Mouse (Mus musculus) ES-CJ7 (cell line): ENCODE results near the gene Prkcz.

Experiments
- DNase-seq: peaks from one replicate; pipeline ENCODE4 v3.0.0; 2011; ENCODE audit warnings: low read depth, low spot score

Prkcz gene

GRCm38 (mm10) chr4:155221106-155221505 lies 140.1 kb downstream of the Prkcz start:
- DNase-seq, result no peak

DNA sequence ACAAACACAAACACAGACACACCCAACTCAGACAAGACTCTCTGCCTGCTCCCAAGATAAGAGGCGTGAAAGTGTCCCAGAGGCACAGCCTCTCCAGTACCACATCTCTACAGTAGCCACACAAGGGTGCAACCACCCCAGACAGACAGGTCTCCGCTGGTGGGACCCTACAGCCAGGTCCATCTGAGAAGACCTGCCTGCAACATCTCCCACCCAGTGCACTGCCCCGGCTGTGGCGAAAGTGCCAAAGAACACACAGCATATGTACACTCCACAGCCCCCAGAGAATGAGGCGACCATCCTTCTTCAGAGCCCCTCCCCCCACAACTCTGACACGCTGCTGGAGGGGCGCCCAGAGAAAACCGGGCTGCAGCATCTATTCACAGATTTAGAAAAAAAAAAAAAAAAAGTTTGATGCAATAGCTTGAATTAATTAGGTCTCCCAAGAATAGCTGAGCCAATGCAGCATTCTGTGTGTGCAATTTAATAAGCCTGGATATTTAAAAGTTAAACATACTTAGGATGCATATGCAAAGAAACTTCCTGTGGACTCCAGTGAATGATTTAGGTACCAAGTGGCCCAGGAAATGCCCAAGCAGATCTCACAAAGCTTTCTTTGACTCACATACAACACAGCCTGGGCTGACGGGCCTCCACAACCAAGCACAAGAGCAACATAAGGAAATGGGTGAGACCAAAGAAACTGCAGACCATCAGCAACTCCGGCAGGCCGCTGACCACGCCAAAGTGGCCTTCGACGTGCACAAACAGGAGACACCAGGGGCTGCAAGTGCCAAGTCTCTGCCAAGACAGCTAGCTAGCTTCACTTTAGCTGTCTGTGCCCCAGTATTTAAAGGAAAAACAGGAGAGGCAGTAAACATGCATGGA lies 140.7 kb downstream of the Prkcz start:
- DNase-seq, result no peak

DNA sequence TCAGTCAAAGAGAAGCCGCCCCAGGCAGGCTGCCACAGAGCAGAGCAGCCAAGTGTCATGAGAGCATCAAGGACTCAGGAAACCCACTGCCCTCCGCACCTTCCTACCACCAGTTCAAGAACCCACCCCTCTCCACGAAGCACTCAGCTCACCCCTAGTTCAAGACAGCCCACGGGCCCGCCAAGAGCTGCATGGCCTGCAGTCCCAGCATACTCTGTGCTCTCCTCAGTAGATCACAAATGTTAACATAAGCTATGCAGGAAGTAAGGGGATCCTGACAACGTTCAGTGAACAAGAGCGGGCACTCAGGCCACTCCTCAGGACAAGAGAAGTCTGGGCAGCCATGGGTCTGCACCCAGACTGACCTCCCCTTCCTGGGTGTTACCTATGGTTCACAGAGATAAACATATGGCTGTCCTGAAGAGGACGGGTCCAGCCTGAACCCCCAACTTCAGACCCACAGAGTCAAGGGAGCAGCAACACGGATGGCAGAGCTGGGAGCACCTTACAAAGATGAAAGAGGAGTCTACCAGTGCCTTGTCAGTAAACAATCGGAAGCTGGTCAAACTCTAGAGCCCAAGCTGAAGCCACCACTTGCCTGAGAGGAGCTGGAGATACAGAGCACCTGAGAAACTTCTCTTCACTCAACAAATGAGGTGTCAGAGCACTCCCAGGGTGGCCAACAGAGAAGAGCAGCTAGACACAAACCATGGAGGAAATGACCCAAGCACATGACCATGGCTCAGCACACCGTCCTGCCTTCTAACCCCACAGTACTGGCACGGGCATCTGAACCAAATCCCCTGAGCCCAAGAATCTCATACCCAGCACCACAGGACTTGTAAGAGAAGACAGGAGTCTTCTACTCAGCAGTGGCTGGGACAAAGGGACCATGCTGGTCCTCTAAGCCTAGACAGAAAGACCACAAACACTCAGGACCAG lies 141.6 kb downstream of the Prkcz start:
- no peak for DNase-seq

DNA sequence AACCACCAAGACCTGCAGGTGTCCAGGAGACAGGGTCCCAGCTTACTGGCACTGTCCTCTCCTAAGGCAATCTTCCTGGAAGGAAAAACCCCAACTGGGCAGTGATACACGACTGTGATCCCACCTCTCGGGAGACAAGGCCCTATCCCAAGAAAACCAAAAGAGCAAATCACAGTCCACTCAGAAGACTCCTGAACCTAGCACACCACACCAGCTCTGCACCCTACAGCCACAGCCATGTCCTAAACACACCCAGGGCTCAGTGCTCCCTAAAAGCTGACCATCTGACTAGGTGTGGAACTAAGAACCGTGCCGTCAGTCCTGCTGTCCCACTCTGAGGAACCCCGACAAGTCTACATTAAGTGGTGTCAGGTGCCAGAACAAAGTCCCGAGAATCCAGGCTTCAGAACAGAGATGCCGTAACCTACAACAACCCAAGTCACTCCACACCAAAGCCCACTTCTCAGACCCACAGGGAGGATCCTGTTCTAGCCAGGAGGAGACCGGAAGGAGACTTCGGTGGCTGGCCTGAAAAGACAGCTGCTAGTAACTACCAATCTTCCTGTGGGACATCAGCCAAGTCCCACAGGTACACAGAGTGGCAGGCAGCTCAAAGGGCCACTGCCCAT lies 142.9 kb downstream of the Prkcz start:
- DNase-seq, result peak; percentile 39

GRCm38 (mm10) chr4:155217241-155218103 lies 143.7 kb downstream of the Prkcz start:
- DNase-seq, result no peak

- DNase-seq, result no peak
These were observed 145.2 kb downstream of the Prkcz start for GRCm38 (mm10) chr4:155215773-155216630.

DNA sequence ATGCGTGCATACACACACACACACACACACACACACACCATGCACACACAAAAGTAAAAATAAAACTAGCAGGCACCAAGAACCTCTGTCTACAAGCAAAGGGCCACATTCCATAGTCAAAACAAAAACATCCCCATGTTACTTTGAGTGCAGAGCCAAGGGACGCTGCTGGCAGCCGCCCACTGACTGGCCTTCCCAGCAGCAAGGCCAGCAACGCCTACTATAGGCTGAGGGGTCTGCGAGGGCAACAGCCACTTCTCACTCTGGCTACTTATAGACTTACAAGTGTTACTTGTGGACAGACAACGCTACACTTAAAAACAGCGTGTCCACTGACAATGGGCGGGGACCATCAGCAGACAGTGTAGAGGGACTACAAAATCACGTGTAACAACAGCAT lies 146.0 kb downstream of the Prkcz start:
- DNase-seq, result no peak

GRCm38 (mm10) chr4:155214793-155215192 lies 146.4 kb downstream of the Prkcz start:
- DNase-seq, result no peak

DNA sequence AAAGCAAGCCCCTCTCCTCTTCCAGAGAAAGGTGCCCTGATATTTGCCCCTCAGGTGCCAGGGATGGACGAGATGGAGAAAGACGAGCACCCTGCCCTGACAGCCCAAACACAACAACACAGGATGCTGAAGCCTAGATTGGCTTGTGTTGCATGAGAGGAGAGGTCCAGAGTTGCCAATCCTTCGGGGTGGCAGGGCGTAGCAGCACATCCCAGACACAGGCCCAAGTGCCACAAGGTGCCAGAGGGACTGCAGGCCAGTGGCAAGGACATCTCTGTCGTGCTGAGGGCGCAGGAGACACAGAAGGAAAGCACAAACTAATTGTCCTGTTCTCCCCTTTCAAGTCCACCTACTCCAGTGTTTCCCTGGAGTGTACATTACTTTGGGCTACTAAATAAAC lies 147.0 kb downstream of the Prkcz start:
- no peak for DNase-seq

- DNase-seq, result no peak
These were observed 147.5 kb downstream of the Prkcz start for GRCm38 (mm10) chr4:155213752-155214054.

DNA sequence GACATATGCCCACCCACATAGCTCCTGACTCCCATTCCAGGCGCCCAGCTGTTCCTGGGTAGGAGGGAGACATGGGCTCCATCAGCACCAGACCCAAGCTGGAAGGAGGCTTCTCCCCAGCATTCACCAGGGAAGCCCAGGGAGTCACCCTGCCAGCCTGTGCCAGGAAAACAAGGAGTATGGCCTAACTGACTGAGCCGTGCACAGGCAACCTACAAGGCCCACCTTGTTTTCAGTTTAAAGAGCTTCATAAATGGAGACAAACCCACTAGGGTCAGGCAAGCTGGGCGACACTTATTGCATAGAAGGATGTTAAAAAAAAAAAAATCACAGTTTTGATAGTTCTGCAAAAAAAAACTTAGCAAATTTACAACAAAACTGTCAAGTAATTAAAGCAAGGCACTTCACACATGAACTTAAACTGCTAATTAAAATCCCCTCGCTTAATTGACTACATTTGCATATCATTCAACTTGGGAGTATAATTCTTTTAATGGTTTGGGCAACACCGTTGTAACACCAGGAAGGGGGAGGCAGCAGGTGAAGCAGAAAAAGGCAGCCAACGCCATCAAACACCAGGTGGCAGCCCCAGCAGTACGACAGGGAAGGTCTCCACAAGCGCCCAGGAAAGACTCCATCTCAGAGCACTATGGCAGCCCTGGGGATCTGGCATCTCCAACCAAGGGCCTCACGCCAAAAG lies 148.0 kb downstream of the Prkcz start:
- DNase-seq, result no peak
